Mouse (Mus musculus) ES-E14 (cell line): ENCODE measurements at regions not wholly inside any gene's neighbourhood (a gene's known extent, or its start where the extent isn't known, plus 50 kb on each side); places are given as distances from the start of the nearest gene placed in this dataset.
"Not testable (repeated sequence)": the region's sequence is repeated elsewhere in the genome, so short reads cannot be mapped to it uniquely, and the experiment has no call there.

ENCODE experiments used
- DNase-seq: peaks from one replicate; pipeline ENCODE4 v3.0.0-alpha.2; 2013; ENCODE audit warnings: low read depth, low spot score
- H3K27ac ChIP-seq: 2 replicates; pipeline ENCODE4 v1.5.1; 2012; ENCODE audit warnings: low read depth, mild to moderate bottlenecking, low read length, moderate library complexity, mixed read lengths; ENCODE audit not compliant: poor library complexity, insufficient read depth, severe bottlenecking
- H3K36me3 ChIP-seq: 2 replicates; pipeline ENCODE4 v1.6.1; 2012; ENCODE audit warnings: mild to moderate bottlenecking, low read length, moderate library complexity, mixed read lengths; ENCODE audit not compliant: control insufficient read depth, poor library complexity, insufficient read depth, severe bottlenecking
- H3K4me1 ChIP-seq, 2 experiments: fragments of 150-350 bp in 1 of 2; sonication (generic) in 1 of 2; 2 replicates each; pipeline ENCODE4 v1.6.1; 2012; ENCODE audit warnings: low read length in 2 of 2, mild to moderate bottlenecking in 1 of 2, mixed read lengths in 1 of 2; ENCODE audit not compliant: control insufficient read depth in 2 of 2, insufficient read depth in 2 of 2, poor library complexity in 1 of 2
- H3K4me3 ChIP-seq, 2 experiments: fragments of 150-350 bp in 1 of 2; sonication (generic) in 1 of 2; 2 replicates each; pipeline ENCODE4 v1.5.1; 2012; ENCODE audit warnings: low read length in 2 of 2, low read depth in 1 of 2, mild to moderate bottlenecking in 1 of 2, mixed read lengths in 1 of 2; ENCODE audit not compliant: insufficient read depth in 1 of 2, poor library complexity in 1 of 2, severe bottlenecking in 1 of 2
- H3K9ac ChIP-seq: 2 replicates; pipeline ENCODE4 v1.6.1; 2012; ENCODE audit warnings: low read depth, mild to moderate bottlenecking, low read length, mixed read lengths; ENCODE audit not compliant: poor library complexity, insufficient read depth, severe bottlenecking
- H3K9me3 ChIP-seq: fragments of 150-350 bp; sonication (generic); 2 replicates; pipeline ENCODE4 v1.6.1; 2012; ENCODE audit warnings: low read depth, mild to moderate bottlenecking, low read length; ENCODE audit not compliant: control insufficient read depth, insufficient read depth
- CHD2 ChIP-seq: IDR thresholded peaks from 2 replicates; pipeline ENCODE4 v1.6.1; 2014; ENCODE audit warnings: mild to moderate bottlenecking, low read depth, low read length, inconsistent platforms
- HCFC1 ChIP-seq: IDR thresholded peaks from 2 replicates; pipeline ENCODE4 v1.6.1; 2012; ENCODE audit warnings: low read length, inconsistent platforms, borderline replicate concordance; ENCODE audit not compliant: insufficient read depth
- MAFK ChIP-seq: IDR thresholded peaks from 2 replicates; pipeline ENCODE4 v1.6.1; 2014; ENCODE audit warnings: mild to moderate bottlenecking, low read depth, low read length, inconsistent platforms; ENCODE audit not compliant: insufficient read depth
- ZC3H11A ChIP-seq: IDR thresholded peaks from 2 replicates; pipeline ENCODE4 v1.6.1; 2012; ENCODE audit warnings: low read depth, mild to moderate bottlenecking, inconsistent platforms, low read length, borderline replicate concordance
- ZNF384 ChIP-seq: IDR thresholded peaks from 2 replicates; pipeline ENCODE4 v1.6.1; 2012; ENCODE audit warnings: low read depth, low read length, inconsistent platforms
- in situ Hi-C, 2 experiments: fragments of 600-800 bp; cut with MboI; formaldehyde crosslinking; loops; one replicate each; pipeline ENCODE4 v1.15.1; 2025; ENCODE audit warnings: low sequenced_read_pairs in 2 of 2, inconsistent platforms in 1 of 2; ENCODE audit not compliant: unreplicated experiment in 2 of 2

DNA sequence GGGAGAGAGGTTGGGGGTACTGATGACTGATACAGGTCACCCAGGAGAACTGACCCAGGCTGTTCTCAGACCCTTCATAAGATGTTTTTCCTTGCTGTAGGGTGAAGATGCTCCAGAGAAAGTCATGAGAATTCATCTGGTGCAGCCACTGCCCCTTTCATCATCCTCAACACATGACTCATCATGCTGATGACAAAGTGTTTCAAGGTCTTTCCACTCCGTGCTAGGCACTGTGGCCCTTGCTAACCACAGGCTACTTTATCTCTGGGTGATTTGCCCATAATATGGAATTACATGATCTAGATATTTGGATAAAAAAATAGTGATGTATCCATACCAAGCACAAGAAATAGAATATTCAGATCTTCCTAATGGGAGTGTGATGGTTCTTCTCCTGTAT is 140.1 kb downstream of the H60c start:
- no peak for TF ChIP-seq HCFC1
- no peak for TF ChIP-seq MAFK
- TF ChIP-seq CHD2: no peak
- no peak for TF ChIP-seq ZNF384
- no peak for TF ChIP-seq ZC3H11A
- Histone ChIP-seq H3K27ac (no peak overlapping the region), H3K4me3 (no peak overlapping the region), H3K4me1 (no peaks in the 10 kb centered on the region), H3K9ac (no peak overlapping the region), H3K9me3 (no peaks in the 10 kb centered on the region), H3K36me3 (no peaks in the 10 kb centered on the region)
- in situ Hi-C loops: no loop called here
- no peak for DNase-seq

DNA sequence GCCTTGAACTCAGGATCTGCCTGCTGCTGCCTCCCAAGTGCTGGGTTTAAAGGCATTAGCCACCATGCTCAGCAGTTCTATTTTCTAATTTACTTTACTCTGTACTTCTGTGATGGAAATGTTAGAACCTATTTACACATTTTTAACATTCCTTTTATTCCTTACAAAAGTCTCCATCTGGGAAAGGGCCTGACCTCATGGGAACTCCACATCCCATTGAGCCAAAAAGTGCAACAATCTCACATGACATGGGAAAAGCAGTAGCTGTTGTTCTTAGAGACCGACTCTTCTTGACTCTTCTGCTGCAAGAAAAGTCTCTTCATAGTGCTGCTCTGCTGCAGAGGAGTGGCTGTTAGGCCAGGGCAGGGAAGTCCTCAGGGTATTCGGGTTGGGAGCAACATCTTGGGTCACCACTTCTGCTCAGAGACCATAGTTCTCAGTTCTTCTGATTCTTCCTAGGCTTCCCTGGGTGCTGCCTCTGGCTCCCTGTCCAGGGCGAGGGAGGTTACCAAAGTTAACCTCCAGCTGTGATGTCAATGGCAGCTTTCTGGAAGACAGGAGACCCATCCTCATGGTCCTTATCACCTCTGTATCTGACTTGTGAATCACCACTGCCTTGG is 150.0 kb downstream of the H60c start:
- Histone ChIP-seq H3K27ac (no peak overlapping the region), H3K9me3 (no peaks in the 10 kb centered on the region), H3K36me3 (no peaks in the 10 kb centered on the region), H3K4me3 (no peak overlapping the region), H3K4me1 (0 out of 4 replicates have a peak, but pooled peaks cover 0 to 3% of the 10 kb centered on the region in 2 experiments), H3K9ac (no peak overlapping the region)
- in situ Hi-C loops: no loop called here
- DNase-seq: peak; percentile 7
- TF ChIP-seq CHD2 (no peak), ZNF384 (no peak), MAFK (no peak), ZC3H11A (no peak), HCFC1 (no peak)

DNA sequence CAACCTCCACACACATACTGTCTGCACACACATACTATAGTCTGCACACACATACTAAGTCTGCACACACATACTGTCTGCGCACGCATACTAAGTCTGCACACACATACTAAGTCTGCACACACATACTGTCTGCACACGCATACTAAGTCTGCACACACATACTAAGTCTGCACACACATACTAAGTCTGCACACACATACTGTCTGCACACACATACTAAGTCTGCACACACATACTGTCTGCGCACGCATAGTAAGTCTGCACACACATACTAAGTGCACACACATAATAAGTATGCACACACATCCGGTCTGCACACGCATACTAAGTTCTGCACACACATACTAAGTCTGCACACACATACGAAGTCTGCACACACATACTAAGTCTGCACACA is 153.2 kb downstream of the H60c start:
- H3K4me1 ChIP-seq, in situ Hi-C loops, H3K9ac ChIP-seq, H3K4me3 ChIP-seq, H3K9me3 ChIP-seq, H3K36me3 ChIP-seq, H3K27ac ChIP-seq, DNase-seq: not testable (repeated sequence)

DNA sequence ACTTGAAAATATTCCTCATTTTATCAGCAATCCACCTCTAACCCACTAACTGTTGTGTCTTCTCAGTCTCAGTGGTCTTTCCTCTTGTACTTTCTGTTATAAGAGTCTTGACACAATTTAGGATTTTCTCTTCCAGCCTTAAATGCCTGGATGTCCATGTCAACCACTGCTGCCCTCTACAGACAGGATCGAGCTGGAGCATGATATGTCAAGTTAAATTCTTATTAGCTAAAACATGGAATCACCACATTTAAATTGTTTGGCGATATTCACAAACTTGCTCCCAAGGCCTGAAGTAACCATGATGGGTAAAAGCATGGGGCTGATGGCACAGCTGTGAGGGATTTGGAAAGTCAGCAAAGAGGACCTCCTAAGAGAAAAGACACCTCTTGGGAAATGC is 159.6 kb downstream of the H60c start:
- peak; percentile 30 for DNase-seq
- H3K4me1 ChIP-seq, H3K36me3 ChIP-seq, H3K4me3 ChIP-seq, H3K9me3 ChIP-seq, H3K9ac ChIP-seq, H3K27ac ChIP-seq, in situ Hi-C loops: not testable (repeated sequence)
